In the genomic region with DNA sequence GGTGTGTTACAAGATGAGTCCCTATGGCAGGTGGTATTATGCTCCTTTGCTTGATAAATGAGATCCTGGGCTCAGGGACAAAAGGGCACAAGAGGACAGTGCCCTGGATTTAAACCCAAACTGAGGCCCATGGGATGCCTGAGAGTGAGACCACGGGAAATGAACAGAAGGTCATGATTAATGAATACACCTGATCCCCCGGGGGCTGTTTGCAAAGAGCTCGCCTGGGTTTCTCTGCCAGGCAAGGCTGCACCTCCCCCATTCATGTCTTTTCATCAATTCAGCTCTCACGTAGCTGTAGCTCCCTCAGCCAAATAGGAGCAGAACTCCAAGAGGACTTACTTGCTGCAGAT, we compare ENCODE assay signal across 10 mouse cellular contexts.
DNase-seq lines count a peak whose midpoint lies in the region; ATAC-seq lines count a peak whose summit lies in the region.
"Had no signal": no experiment of that assay in that cellular context is flagged by ENCODE, and none has a peak within 500 bp of the region (broad histone marks: within the 10 kb centered on the region; RNA-seq: fewer than 3 reads in every experiment).

No protein-coding gene starts in this region.

- no peak overlapping the region for H3K9ac ChIP-seq in embryonic facial prominence, embryonic 11.5 days (replicated peaks; ENCODE audit: low read length)
- 0 out of 2 replicates have a peak overlapping the region, but pooled peaks have one; percentile 32 for H3K9ac ChIP-seq in hindbrain, embryonic 14.5 days
- H3K9ac ChIP-seq in neural tube, embryonic 12.5 days: no peak overlapping the region

- H3K9me3 ChIP-seq in embryonic facial prominence, embryonic 11.5 days (replicated peaks; ENCODE audit: control insufficient read depth, low read length): no peaks in the 10 kb centered on the region
- no peaks in the 10 kb centered on the region for H3K9me3 ChIP-seq in hindbrain, embryonic 14.5 days (ENCODE audit: control insufficient read depth, low read length)
- no peaks in the 10 kb centered on the region for H3K9me3 ChIP-seq in neural tube, embryonic 12.5 days

- H3K27me3 ChIP-seq in embryonic facial prominence, embryonic 11.5 days (ENCODE audit: control insufficient read depth, insufficient read depth, low read length): no peaks in the 10 kb centered on the region
- no peaks in the 10 kb centered on the region for H3K27me3 ChIP-seq in hindbrain, embryonic 14.5 days (ENCODE audit: control insufficient read depth, insufficient read depth, low read length)
- H3K27me3 ChIP-seq in neural tube, embryonic 12.5 days (replicated peaks): no peaks in the 10 kb centered on the region

- WGBS in embryonic facial prominence, embryonic 11.5 days: 11% methylated on average over 4 of the region's 4 CpGs
- WGBS in hindbrain, embryonic 14.5 days: 15% methylated on average over 4 of the region's 4 CpGs
- 17% methylated on average over 4 of the region's 4 CpGs for WGBS in neural tube, embryonic 12.5 days

- H3K36me3 ChIP-seq in embryonic facial prominence, embryonic 11.5 days (replicated peaks; ENCODE audit: control insufficient read depth, insufficient read depth, low read depth, low read length): no peaks in the 10 kb centered on the region
- H3K36me3 ChIP-seq in hindbrain, embryonic 14.5 days (replicated peaks; ENCODE audit: control insufficient read depth, insufficient read depth): no peaks in the 10 kb centered on the region
- H3K36me3 ChIP-seq in neural tube, embryonic 12.5 days: no peaks in the 10 kb centered on the region

- peaks cover 14% of the 10 kb centered on the region for H3K4me1 ChIP-seq in embryonic facial prominence, embryonic 11.5 days (ENCODE audit: control insufficient read depth, insufficient read depth, low read length)
- peaks cover 44% of the 10 kb centered on the region for H3K4me1 ChIP-seq in hindbrain, embryonic 14.5 days (replicated peaks; ENCODE audit: control insufficient read depth, insufficient read depth, low read length)
- peaks cover 43% of the 10 kb centered on the region for H3K4me1 ChIP-seq in neural tube, embryonic 12.5 days

- H3K4me3 ChIP-seq in embryonic facial prominence, embryonic 11.5 days (ENCODE audit: low read depth, low read length): no peak overlapping the region
- no peak overlapping the region for H3K4me3 ChIP-seq in hindbrain, embryonic 14.5 days (replicated peaks; ENCODE audit: low read length)
- no peak overlapping the region for H3K4me3 ChIP-seq in neural tube, embryonic 12.5 days

- no peak for ATAC-seq in embryonic facial prominence, embryonic 11.5 days (replicated peaks; ENCODE audit: insufficient number of reproducible peaks, low FRiP score, low TSS enrichment, low read depth)
- peak; percentile 35; the same call in 1 of the 2 replicates for ATAC-seq in hindbrain, embryonic 14.5 days (ENCODE audit: low FRiP score)
- ATAC-seq in neural tube, embryonic 12.5 days (ENCODE audit: low FRiP score, low read depth): peak; percentile 43

- no peak overlapping the region for H3K4me2 ChIP-seq in embryonic facial prominence, embryonic 11.5 days (ENCODE audit: low read depth, low read length)
- peak overlapping the region; percentile 14; the same call in 1 of the 2 replicates for H3K4me2 ChIP-seq in hindbrain, embryonic 14.5 days (replicated peaks)
- no peak overlapping the region for H3K4me2 ChIP-seq in neural tube, embryonic 12.5 days (replicated peaks)

- peak; percentile 17 for DNase-seq in cerebellum, adult 9-11 months
- no peak for DNase-seq in cerebellum, adult 18-20 months
- peak; percentile 44 for DNase-seq in embryonic facial prominence, embryonic 11.5 days (ENCODE audit: low spot score)
- peak; percentile 41 for DNase-seq in hindbrain, embryonic 14.5 days (ENCODE audit: low spot score)
- DNase-seq in heart, postnatal 14 days: no peak
- no peak for DNase-seq in frontal cortex, postnatal 36 days (ENCODE audit: low spot score in 2 of 2)
- no peak for DNase-seq in ovary, postnatal 14 days (ENCODE audit: low spot score)
- DNase-seq: adrenal gland, adult 2 months; lung, postnatal 36 days had no signal

- H3K27ac ChIP-seq in embryonic facial prominence, embryonic 11.5 days (replicated peaks; ENCODE audit: low read depth, low read length): no peak overlapping the region
- peak overlapping the region; percentile 94 for H3K27ac ChIP-seq in hindbrain, embryonic 14.5 days
- peak overlapping the region; percentile 34; the same call in 1 of the 2 replicates for H3K27ac ChIP-seq in neural tube, embryonic 12.5 days

- intact Hi-C loops in heart, postnatal 14 days (cut with DNase I): loop anchor here (5.0 kb wide), 1 partner anchor 348 kb away; no protein-coding TSS in a partner anchor

Comparison
In these comparisons a context has a peak if more than half of its experiments do, and no peak if none do; other contexts are left out.
1. DNase-seq: peak in cerebellum, adult 9-11 months (single experiment), embryonic facial prominence, embryonic 11.5 days (single experiment) and hindbrain, embryonic 14.5 days (single experiment); none in cerebellum, adult 18-20 months (0 of 2), heart, postnatal 14 days (0 of 2), frontal cortex, postnatal 36 days (0 of 2) and ovary, postnatal 14 days (single experiment).